In genomic region chr15:99317267-99317651, GRCm38 (mm10) we compare ENCODE assay signal across 9 mouse cellular contexts. TPM values are rescaled to one million over a fixed set of nuclear protein-coding genes. Genes with fewer than 3 reads are reported as not detected.
A peak's percentile ranks its signal among the peaks of the same experiment; 100 is the strongest.
DNase-seq lines count a peak whose midpoint lies in the region; ATAC-seq lines count a peak whose summit lies in the region.
"Had no signal": no experiment of that assay in that cellular context is flagged by ENCODE, and none has a peak within 500 bp of the region (broad histone marks: within the 10 kb centered on the region; RNA-seq: fewer than 3 reads in every experiment).

No protein-coding gene starts in this region.

- H3K9me3 ChIP-seq in embryonic facial prominence, embryonic 14.5 days (ENCODE audit: control insufficient read depth, low read length), result no peaks in the 10 kb centered on the region
- H3K9me3 ChIP-seq in hindbrain, embryonic 13.5 days, result no peaks in the 10 kb centered on the region
- H3K9me3 ChIP-seq in liver, embryonic 13.5 days (replicated peaks), result no peaks in the 10 kb centered on the region

- H3K4me2 ChIP-seq in embryonic facial prominence, embryonic 14.5 days (ENCODE audit: low read depth, low read length), result no peak overlapping the region
- no peak overlapping the region for H3K4me2 ChIP-seq in hindbrain, embryonic 13.5 days
- H3K4me2 ChIP-seq in liver, embryonic 13.5 days, result no peak overlapping the region

- no peak for ATAC-seq in embryonic facial prominence, embryonic 14.5 days (ENCODE audit: low read depth)
- no peak for ATAC-seq in hindbrain, embryonic 13.5 days (ENCODE audit: low FRiP score)
- ATAC-seq in liver, embryonic 13.5 days (ENCODE audit: low read depth), result peak; percentile 23; the same call in 1 of the 2 replicates

- H3K9ac ChIP-seq in embryonic facial prominence, embryonic 14.5 days (ENCODE audit: low read depth, low read length), result no peak overlapping the region
- H3K9ac ChIP-seq in hindbrain, embryonic 13.5 days, result peak overlapping the region; percentile 36; the same call in 1 of the 2 replicates
- H3K9ac ChIP-seq in liver, embryonic 13.5 days, result no peak overlapping the region

- 71% methylated on average over 2 of the region's 2 CpGs for WGBS in embryonic facial prominence, embryonic 14.5 days
- 74% methylated on average over 2 of the region's 2 CpGs for WGBS in hindbrain, embryonic 13.5 days
- 53% methylated on average over 2 of the region's 2 CpGs for WGBS in liver, embryonic 13.5 days (ENCODE audit: insufficient replicate concordance)

- peaks cover 98% of the 10 kb centered on the region for H3K36me3 ChIP-seq in embryonic facial prominence, embryonic 14.5 days (ENCODE audit: control insufficient read depth, insufficient read depth, low read length)
- peaks cover 97% of the 10 kb centered on the region for H3K36me3 ChIP-seq in hindbrain, embryonic 13.5 days
- peaks cover 58% of the 10 kb centered on the region for H3K36me3 ChIP-seq in liver, embryonic 13.5 days

- H3K27ac ChIP-seq in embryonic facial prominence, embryonic 14.5 days (replicated peaks; ENCODE audit: low read depth, low read length), result peak overlapping the region; percentile 46; the same call in 1 of the 2 replicates
- peak overlapping the region; percentile 87 for H3K27ac ChIP-seq in hindbrain, embryonic 13.5 days
- no peak overlapping the region for H3K27ac ChIP-seq in liver, embryonic 13.5 days

- DNase-seq in NIH3T3 (ENCODE audit: low read depth), result peak; percentile 36
- no peak for DNase-seq in embryonic facial prominence, embryonic 14.5 days (ENCODE audit: low spot score)
- DNase-seq in liver, embryonic 13.5 days, result no peak
- peak; percentile 34 for DNase-seq in skeletal muscle tissue, adult 2 months (ENCODE audit: low read depth, low spot score)
- DNase-seq in right cerebral cortex, postnatal 25 days, result no peak
- DNase-seq in ovary, postnatal 10 days (ENCODE audit: low spot score), result no peak
- no peak for DNase-seq in cerebellum, postnatal 14 days

- H3K27me3 ChIP-seq in embryonic facial prominence, embryonic 14.5 days (replicated peaks; ENCODE audit: control insufficient read depth, insufficient read depth, low read length), result no peaks in the 10 kb centered on the region
- no peaks in the 10 kb centered on the region for H3K27me3 ChIP-seq in hindbrain, embryonic 13.5 days
- H3K27me3 ChIP-seq in liver, embryonic 13.5 days, result no peaks in the 10 kb centered on the region

- no peak overlapping the region for H3K4me3 ChIP-seq in embryonic facial prominence, embryonic 14.5 days (ENCODE audit: low read depth, low read length)
- H3K4me3 ChIP-seq in hindbrain, embryonic 13.5 days, result no peak overlapping the region
- H3K4me3 ChIP-seq in liver, embryonic 13.5 days (replicated peaks), result no peak overlapping the region

- no peaks in the 10 kb centered on the region for H3K4me1 ChIP-seq in embryonic facial prominence, embryonic 14.5 days (ENCODE audit: control insufficient read depth, insufficient read depth, low read length)
- 0 out of 2 replicates have a peak, but pooled peaks cover 3% of the 10 kb centered on the region for H3K4me1 ChIP-seq in hindbrain, embryonic 13.5 days (replicated peaks)
- H3K4me1 ChIP-seq in liver, embryonic 13.5 days (replicated peaks), result peaks cover 5% of the 10 kb centered on the region; the same call in 1 of the 2 replicates

RNA-seq across cellular contexts. Expression of gene Fam186b, which starts 21.6 kb away (rescaled TPM):
- 0.06 and 0.14 TPM in 2 replicates for polyA plus RNA-seq in embryonic facial prominence, embryonic 14.5 days (2014; fragmentation: Nextera tagmentation; extraction: Ambion mirVana)
- polyA plus RNA-seq in hindbrain, embryonic 13.5 days (2015; fragmentation: Nextera tagmentation; extraction: Ambion mirVana), result 0.47 and 0.69 TPM in 2 replicates
- 0.06 TPM in 1 of 2 replicates, not detected in the other for polyA plus RNA-seq in liver, embryonic 13.5 days (2015; fragmentation: Nextera tagmentation; extraction: Ambion mirVana)
- polyA plus RNA-seq: large intestine, adult 2 months had no signal

RNA-seq across cellular contexts. Expression of gene Prpf40b, which starts 22.4 kb away (rescaled TPM):
- polyA plus RNA-seq in embryonic facial prominence, embryonic 14.5 days (2014; fragmentation: Nextera tagmentation; extraction: Ambion mirVana), result 40.1 and 42.2 TPM in 2 replicates
- 116 and 124 TPM in 2 replicates for polyA plus RNA-seq in hindbrain, embryonic 13.5 days (2015; fragmentation: Nextera tagmentation; extraction: Ambion mirVana)
- polyA plus RNA-seq in liver, embryonic 13.5 days (2015; fragmentation: Nextera tagmentation; extraction: Ambion mirVana), result 8.2 and 8.9 TPM in 2 replicates

RNA-seq across cellular contexts. Expression of gene Fmnl3, which starts 53.0 kb away (rescaled TPM):
- polyA plus RNA-seq in embryonic facial prominence, embryonic 14.5 days (2014; fragmentation: Nextera tagmentation; extraction: Ambion mirVana), result 18.5 and 21.5 TPM in 2 replicates
- polyA plus RNA-seq in hindbrain, embryonic 13.5 days (2015; fragmentation: Nextera tagmentation; extraction: Ambion mirVana), result 8.2 and 8.8 TPM in 2 replicates
- 3.4 and 3.7 TPM in 2 replicates for polyA plus RNA-seq in liver, embryonic 13.5 days (2015; fragmentation: Nextera tagmentation; extraction: Ambion mirVana)

Comparison
In these comparisons a context has a peak if more than half of its experiments do, and no peak if none do; other contexts are left out.
1. DNase-seq: peak in NIH3T3 (single experiment) and skeletal muscle tissue, adult 2 months (single experiment); none in embryonic facial prominence, embryonic 14.5 days (single experiment), liver, embryonic 13.5 days (single experiment), right cerebral cortex, postnatal 25 days (single experiment), ovary, postnatal 10 days (single experiment) and cerebellum, postnatal 14 days (0 of 2).